Mouse (Mus musculus): Measurements from ENCODE around the gene Pdxp. TPM values are rescaled to one million over a fixed set of nuclear protein-coding genes. Genes with fewer than 3 reads are reported as not detected.

The Pdxp gene
- polyA plus RNA-seq, 1 experiment = not detected

DNA sequence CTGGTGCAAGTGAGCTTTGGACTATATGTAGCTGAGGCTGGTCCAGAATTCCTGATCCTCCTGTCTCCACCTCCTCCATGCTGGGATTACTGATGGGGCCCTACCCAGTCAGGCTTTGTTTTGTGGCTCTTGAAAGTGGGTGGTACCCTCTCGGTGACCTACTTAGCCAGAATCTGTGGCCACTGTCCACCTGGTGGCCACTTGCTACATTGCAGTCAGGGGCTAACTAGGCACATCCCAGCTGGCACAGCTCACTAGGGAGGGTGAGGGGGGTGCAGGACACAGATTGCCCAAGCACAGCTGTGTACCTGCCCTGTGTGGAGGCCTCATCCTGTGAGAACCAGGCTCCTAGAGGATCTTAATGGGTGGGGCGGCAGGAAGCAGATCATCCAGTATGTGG lies 49.2 kb downstream of the Pdxp start:
- H3K27ac ChIP-seq (ENCODE audit: insufficient read depth, low read depth, low read length) = no peak overlapping the region
- TF ChIP-seq CTCF (IDR thresholded peaks at IDR 0.05; ENCODE audit: insufficient read depth, low read depth, low read length) = peak; percentile 33; the same call in 1 of the 2 replicates
- no peak for TF ChIP-seq POLR2A (IDR thresholded peaks at IDR 0.05; ENCODE audit: insufficient read depth, low read depth, low read length)
- H3K4me3 ChIP-seq (ENCODE audit: insufficient read depth, low read depth, low read length) = no peak overlapping the region
- WGBS = 47% methylated on average over 2 of the region's 2 CpGs
- peaks cover 11% of the 10 kb centered on the region for H3K4me1 ChIP-seq (ENCODE audit: control insufficient read depth, insufficient read depth, low read length)

Other genes starting within 250 kb of the Pdxp start
- not detected in 2 replicates for gene Elfn2, start 195.1 kb upstream of the Pdxp start, polyA plus RNA-seq (2012; ENCODE audit: insufficient read depth, insufficient read length, low replicate concordance, missing spikeins)
- gene Mfng, start 140.4 kb upstream of the Pdxp start, polyA plus RNA-seq (2012; ENCODE audit: insufficient read depth, insufficient read length, low replicate concordance, missing spikeins) = not detected in 2 replicates
- gene Card10, start 110.9 kb upstream of the Pdxp start, polyA plus RNA-seq (2012; ENCODE audit: insufficient read depth, insufficient read length, low replicate concordance, missing spikeins) = not detected in 2 replicates
- not detected in 2 replicates for gene Cdc42ep1, start 71.3 kb upstream of the Pdxp start, polyA plus RNA-seq (2012; ENCODE audit: insufficient read depth, insufficient read length, low replicate concordance, missing spikeins)
- gene Lgals2, start 58.4 kb upstream of the Pdxp start, polyA plus RNA-seq (2012; ENCODE audit: insufficient read depth, insufficient read length, low replicate concordance, missing spikeins) = not detected in 2 replicates
- gene Gga1, start 36.7 kb upstream of the Pdxp start, polyA plus RNA-seq (2012; ENCODE audit: insufficient read depth, insufficient read length, low replicate concordance, missing spikeins) = not detected in 2 replicates
- gene Gm49510, start 14.3 kb upstream of the Pdxp start, polyA plus RNA-seq (2012; ENCODE audit: insufficient read depth, insufficient read length, low replicate concordance, missing spikeins) = not detected in 2 replicates
- not detected in 2 replicates for gene Sh3bp1, start 14.2 kb upstream of the Pdxp start, polyA plus RNA-seq (2012; ENCODE audit: insufficient read depth, insufficient read length, low replicate concordance, missing spikeins)
- not detected in 2 replicates for gene Lgals1, start 12.8 kb downstream of the Pdxp start, polyA plus RNA-seq (2012; ENCODE audit: insufficient read depth, insufficient read length, low replicate concordance, missing spikeins)
- not detected in 2 replicates for gene Nol12, start 21.0 kb downstream of the Pdxp start, polyA plus RNA-seq (2012; ENCODE audit: insufficient read depth, insufficient read length, low replicate concordance, missing spikeins)
- not detected in 2 replicates for gene Triobp, start 33.8 kb downstream of the Pdxp start, polyA plus RNA-seq (2012; ENCODE audit: insufficient read depth, insufficient read length, low replicate concordance, missing spikeins)
- gene H1f0, start 114.5 kb downstream of the Pdxp start, polyA plus RNA-seq (2012; ENCODE audit: insufficient read depth, insufficient read length, low replicate concordance, missing spikeins) = not detected in 2 replicates
- gene Galr3, start 128.0 kb downstream of the Pdxp start, polyA plus RNA-seq (2012; ENCODE audit: insufficient read depth, insufficient read length, low replicate concordance, missing spikeins) = not detected in 2 replicates
- gene Ankrd54, start 149.0 kb downstream of the Pdxp start, polyA plus RNA-seq (2012; ENCODE audit: insufficient read depth, insufficient read length, low replicate concordance, missing spikeins) = not detected in 2 replicates
- not detected in 2 replicates for gene Eif3l, start 161.3 kb downstream of the Pdxp start, polyA plus RNA-seq (2012; ENCODE audit: insufficient read depth, insufficient read length, low replicate concordance, missing spikeins)
- 70.4 TPM in 1 of 2 replicates, not detected in the other for gene Micall1, start 195.0 kb downstream of the Pdxp start, polyA plus RNA-seq (2012; ENCODE audit: insufficient read depth, insufficient read length, low replicate concordance, missing spikeins)
- gene Polr2f, start 227.1 kb downstream of the Pdxp start, polyA plus RNA-seq (2012; ENCODE audit: insufficient read depth, insufficient read length, low replicate concordance, missing spikeins) = not detected in 2 replicates
- gene 1700088E04Rik, start 227.3 kb downstream of the Pdxp start, polyA plus RNA-seq (2012; ENCODE audit: insufficient read depth, insufficient read length, low replicate concordance, missing spikeins) = not detected in 2 replicates